Mouse (Mus musculus) megakaryocyte, embryonic 14.5 days (primary cell): ENCODE data around the gene Olfr1449. TPM values are rescaled to one million over a fixed set of nuclear protein-coding genes. Genes with fewer than 3 reads are reported as not detected.
"Not testable (repeated sequence)": the region's sequence is repeated elsewhere in the genome, so short reads cannot be mapped to it uniquely, and the experiment has no call there.

Experiments
- H3K27me3 ChIP-seq: replicated peaks from 2 replicates; pipeline ENCODE3; 2012; ENCODE audit warnings: inconsistent platforms
- H3K36me3 ChIP-seq: replicated peaks from 2 replicates; pipeline ENCODE3; 2012; ENCODE audit warnings: low read length, inconsistent platforms, mixed read lengths
- H3K4me1 ChIP-seq: 2 replicates; pipeline ENCODE4 v1.6.1; 2012; ENCODE audit warnings: inconsistent platforms
- H3K4me3 ChIP-seq: replicated peaks from 2 replicates; pipeline ENCODE3; 2012; ENCODE audit warnings: moderate library complexity, mild to moderate bottlenecking, inconsistent platforms
- H3K9me3 ChIP-seq: 2 replicates; pipeline ENCODE4 v1.6.1; 2012; ENCODE audit warnings: inconsistent platforms
- FLI1 ChIP-seq: IDR thresholded peaks from 2 replicates; pipeline ENCODE4 v1.6.1; 2012; ENCODE audit warnings: low read length, inconsistent platforms, mixed read lengths
- GATA1 ChIP-seq: IDR thresholded peaks from 3 replicates; pipeline ENCODE4 v1.6.1; 2012; ENCODE audit warnings: mixed read lengths, low read length, inconsistent platforms, borderline replicate concordance
- polyA plus RNA-seq: library from polyadenylated mRNA; stranded (reverse); fragments of >175 nt; gene quantifications from 2 replicates; pipeline ENCODE4 v1.2.3, GENCODE M21; 2012; ENCODE audit warnings: low replicate concordance; ENCODE audit not compliant: insufficient read depth

Olfr1449 gene
- not detected in 2 replicates for polyA plus RNA-seq

GRCm38 (mm10) chr19:12930540-12930939 is at the start of gene Olfr1449:
Gene Olfr1449 (plus strand): TSS chr19:12930840.
- H3K36me3 ChIP-seq, result no peaks in the 10 kb centered on the region
- H3K4me1 ChIP-seq, result peaks cover 12% of the 10 kb centered on the region; the same call in 1 of the 2 replicates
- no peaks in the 10 kb centered on the region for H3K27me3 ChIP-seq
- TF ChIP-seq GATA1 (no peak), FLI1 (no peak)
- H3K4me3 ChIP-seq, result no peak within 1 kb of the TSS
- H3K9me3 ChIP-seq, result no peaks in the 10 kb centered on the region

- Histone ChIP-seq H3K27me3 (no peaks in the 10 kb centered on the region), H3K36me3 (no peaks in the 10 kb centered on the region), H3K4me1 (no peaks in the 10 kb centered on the region; the same call in 1 of the 2 replicates), H3K4me3 (no peak within 1 kb of the TSS), H3K9me3 (no peaks in the 10 kb centered on the region)
- TF ChIP-seq GATA1 (no peak), FLI1 (no peak)
Measured at GRCm38 (mm10) chr19:12883555-12883954, 47.1 kb upstream of the Olfr1449 start, which contains the start of gene Olfr1445. Gene Olfr1445 (plus strand): TSS chr19:12883855.

- no peak within 1 kb of the TSS for H3K4me3 ChIP-seq
Measured at GRCm38 (mm10) chr19:12893424-12893823, 37.2 kb upstream of the Olfr1449 start, which contains the start of gene Olfr1446. Gene Olfr1446 (minus strand): TSS chr19:12893524.

GRCm38 (mm10) chr19:12903643-12904042 is 27.0 kb upstream of the Olfr1449 start, which contains the start of gene Olfr1447:
Gene Olfr1447 (minus strand): TSS chr19:12903743.
- TF ChIP-seq FLI1 (no peak), GATA1 (no peak)
- H3K9me3 ChIP-seq, result peaks cover 5% of the 10 kb centered on the region
- no peaks in the 10 kb centered on the region for H3K27me3 ChIP-seq
- no peak within 1 kb of the TSS for H3K4me3 ChIP-seq
- no peaks in the 10 kb centered on the region for H3K36me3 ChIP-seq
- peaks cover 4% of the 10 kb centered on the region; the same call in 1 of the 2 replicates for H3K4me1 ChIP-seq

More at GRCm38 (mm10) chr19:12893424-12893823, 37.2 kb upstream of the Olfr1449 start, which contains the start of gene Olfr1446:
- Histone ChIP-seq H3K36me3 (no peaks in the 10 kb centered on the region), H3K9me3 (peaks cover under 1% of the 10 kb centered on the region), H3K4me1 (peaks cover 7% of the 10 kb centered on the region), H3K27me3 (no peaks in the 10 kb centered on the region)
- no peak for TF ChIP-seq FLI1

- Histone ChIP-seq H3K36me3 (no peaks in the 10 kb centered on the region), H3K9me3 (no peaks in the 10 kb centered on the region), H3K4me3 (no peak within 1 kb of the TSS), H3K4me1 (peaks cover 2% of the 10 kb centered on the region; the same call in 1 of the 2 replicates), H3K27me3 (no peaks in the 10 kb centered on the region)
- TF ChIP-seq FLI1 (no peak), GATA1 (no peak)
Measured at GRCm38 (mm10) chr19:12924319-12924718, 6.3 kb upstream of the Olfr1449 start, which contains the start of gene Olfr1448. Gene Olfr1448 (minus strand): TSS chr19:12924419.

- Histone ChIP-seq H3K36me3 (no peaks in the 10 kb centered on the region), H3K9me3 (0 out of 2 replicates have a peak, but pooled peaks cover 3% of the 10 kb centered on the region), H3K27me3 (no peaks in the 10 kb centered on the region), H3K4me3 (no peak within 1 kb of the TSS), H3K4me1 (no peaks in the 10 kb centered on the region)
- no peak for TF ChIP-seq GATA1
- TF ChIP-seq FLI1, result no peak
Measured at GRCm38 (mm10) chr19:12949958-12950357, 19.3 kb downstream of the Olfr1449 start, which contains the start of gene Olfr1450. Gene Olfr1450 (plus strand): TSS chr19:12950258.

- peaks cover 12% of the 10 kb centered on the region for H3K9me3 ChIP-seq
- not testable (repeated sequence) for H3K27me3 ChIP-seq, H3K4me3 ChIP-seq, H3K4me1 ChIP-seq, H3K36me3 ChIP-seq
Measured at GRCm38 (mm10) chr19:12970082-12970481, 39.4 kb downstream of the Olfr1449 start.

Other genes starting within 250 kb of the Olfr1449 start
- not detected in 2 replicates for gene Keg1, start 235.1 kb upstream of the Olfr1449 start, polyA plus RNA-seq
- gene Cntf, start 165.2 kb upstream of the Olfr1449 start, polyA plus RNA-seq, result not detected in 2 replicates
- 16.1 and 19.5 TPM in 2 replicates for gene Zfp91, start 134.7 kb upstream of the Olfr1449 start, polyA plus RNA-seq
- gene Lpxn, start 134.6 kb upstream of the Olfr1449 start, polyA plus RNA-seq, result 0.27 TPM in 1 of 2 replicates, not detected in the other
- gene Gm5244, start 84.2 kb upstream of the Olfr1449 start, polyA plus RNA-seq, result not detected in 2 replicates
- gene Olfr1444, start 73.6 kb upstream of the Olfr1449 start, polyA plus RNA-seq, result not detected in 2 replicates
- gene Olfr1445, start 47.0 kb upstream of the Olfr1449 start, polyA plus RNA-seq, result not detected in 2 replicates
- not detected in 2 replicates for gene Olfr1446, start 37.3 kb upstream of the Olfr1449 start, polyA plus RNA-seq
- not detected in 2 replicates for gene Olfr1447, start 27.1 kb upstream of the Olfr1449 start, polyA plus RNA-seq
- not detected in 2 replicates for gene Olfr1448, start 6.4 kb upstream of the Olfr1449 start, polyA plus RNA-seq
- gene Olfr1450, start 19.4 kb downstream of the Olfr1449 start, polyA plus RNA-seq, result not detected in 2 replicates
- gene Olfr1451, start 64.2 kb downstream of the Olfr1449 start, polyA plus RNA-seq, result not detected in 2 replicates
- not detected in 2 replicates for gene Olfr1453, start 97.5 kb downstream of the Olfr1449 start, polyA plus RNA-seq
- gene Olfr1454, start 129.8 kb downstream of the Olfr1449 start, polyA plus RNA-seq, result not detected in 2 replicates
- gene Olfr1457, start 167.1 kb downstream of the Olfr1449 start, polyA plus RNA-seq, result not detected in 2 replicates
- gene Olfr1458, start 175.9 kb downstream of the Olfr1449 start, polyA plus RNA-seq, result not detected in 2 replicates
- 0.06 TPM in 1 of 2 replicates, not detected in the other for gene Olfr1459, start 218.7 kb downstream of the Olfr1449 start, polyA plus RNA-seq
- not detected in 2 replicates for gene Olfr1461, start 232.2 kb downstream of the Olfr1449 start, polyA plus RNA-seq